Mouse (Mus musculus): Measurements from ENCODE around the gene Plpp1.

DNA sequence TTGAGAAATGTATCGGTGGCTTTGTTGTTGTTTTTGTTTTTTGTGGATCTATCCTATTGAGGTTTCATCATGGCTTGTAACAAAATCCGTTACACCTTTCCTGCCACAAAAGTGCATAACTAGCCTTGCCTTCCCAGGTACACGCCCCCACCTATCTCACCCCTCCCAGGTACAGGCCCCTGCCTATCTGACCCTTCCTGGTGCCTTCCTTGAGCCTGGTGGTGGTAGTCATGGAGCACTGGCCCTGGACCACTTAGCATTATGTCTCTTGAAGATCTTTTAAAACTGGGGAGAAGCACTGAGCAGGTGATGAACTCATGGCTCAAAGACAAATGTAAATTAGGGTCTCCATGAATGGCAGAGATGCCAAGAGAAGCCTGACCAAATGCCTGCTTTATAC, 61.8 kb downstream of the Plpp1 start:
- no peak for TF ChIP-seq POLR2A (IDR thresholded peaks at IDR 0.05; ENCODE audit: borderline replicate concordance, extremely low read depth, insufficient read depth, insufficient read length, poor library complexity, severe bottlenecking)
- TF ChIP-seq CTCF (IDR thresholded peaks at IDR 0.05; ENCODE audit: borderline replicate concordance, extremely low read depth, insufficient read depth, insufficient read length) = no peak
